Mouse (Mus musculus): ENCODE data around the gene Dcst1.

The Dcst1 gene

GRCm38 (mm10) chr3:89380711-89381110, 15.7 kb upstream of the Dcst1 start:
- TF ChIP-seq CTCF (conservative IDR thresholded peaks at IDR 0.05; ENCODE audit: low read length) (no peak), NANOG (IDR thresholded peaks at IDR 0.05; ENCODE audit: borderline replicate concordance, low read length) (no peak), POU5F1 (IDR thresholded peaks at IDR 0.05; ENCODE audit: borderline replicate concordance, low read length) (no peak)
- Histone ChIP-seq H3K4me1 (replicated peaks; ENCODE audit: low read depth, low read length) (peaks cover 94% of the 10 kb centered on the region), H3K4me3 (replicated peaks; ENCODE audit: low read length) (peak overlapping the region; percentile 78), H3K27me3 (ENCODE audit: insufficient read depth, low read length) (peaks cover 28% of the 10 kb centered on the region), H3K9me3 (ENCODE audit: low read length) (no peaks in the 10 kb centered on the region), H3K36me3 (ENCODE audit: insufficient read depth, low read length) (peaks cover 18% of the 10 kb centered on the region)

- Histone ChIP-seq H3K27me3 (ENCODE audit: insufficient read depth, low read length) (peaks cover 24% of the 10 kb centered on the region), H3K4me1 (replicated peaks; ENCODE audit: low read depth, low read length) (peaks cover 90% of the 10 kb centered on the region), H3K9me3 (ENCODE audit: low read length) (no peaks in the 10 kb centered on the region), H3K36me3 (ENCODE audit: insufficient read depth, low read length) (peaks cover 18% of the 10 kb centered on the region), H3K4me3 (replicated peaks; ENCODE audit: low read length) (peak overlapping the region; percentile 78)
- TF ChIP-seq NANOG (IDR thresholded peaks at IDR 0.05; ENCODE audit: borderline replicate concordance, low read length) (no peak), POU5F1 (IDR thresholded peaks at IDR 0.05; ENCODE audit: borderline replicate concordance, low read length) (no peak), CTCF (conservative IDR thresholded peaks at IDR 0.05; ENCODE audit: low read length) (no peak)
Observed at GRCm38 (mm10) chr3:89380291-89380690, 15.2 kb upstream of the Dcst1 start.

DNA sequence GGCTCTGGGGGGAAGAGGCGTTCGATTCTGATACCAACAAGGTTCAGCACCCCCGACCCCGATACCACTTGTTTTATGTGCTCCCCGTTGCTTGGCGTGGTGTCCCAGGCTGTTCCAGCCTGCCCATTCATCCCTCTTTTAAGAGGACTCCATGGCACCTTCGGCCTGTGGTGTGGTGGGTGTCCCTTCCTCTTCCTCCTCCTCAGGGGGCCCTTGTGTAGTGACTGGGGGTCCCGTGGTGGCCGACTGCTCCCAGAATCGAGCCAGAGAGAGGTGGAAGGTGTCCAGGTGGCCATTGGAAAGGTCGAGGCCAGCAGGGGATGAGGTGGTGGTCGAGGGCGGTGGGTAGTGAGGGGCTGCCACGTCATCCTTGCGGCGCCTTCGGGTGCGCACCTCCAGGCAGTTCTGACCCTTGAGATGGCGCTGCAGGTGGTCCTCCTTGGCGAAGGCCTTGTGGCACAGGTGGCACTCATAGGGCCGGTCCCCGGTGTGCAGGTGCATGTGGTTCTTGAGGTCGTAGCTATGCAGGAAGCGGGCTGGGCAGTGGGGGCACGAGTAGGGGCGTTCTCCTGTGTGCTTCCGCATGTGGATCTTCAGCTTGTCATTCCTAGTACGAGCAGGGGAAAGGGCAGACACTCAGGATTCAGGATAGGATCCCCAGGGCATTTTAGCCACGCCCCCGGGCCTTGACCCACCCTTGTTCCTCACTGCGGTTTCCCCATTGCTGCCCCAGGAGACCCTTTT, 14.5 kb upstream of the Dcst1 start:
- peaks cover 18% of the 10 kb centered on the region for H3K36me3 ChIP-seq (ENCODE audit: insufficient read depth, low read length)
- no peak for TF ChIP-seq POU5F1 (IDR thresholded peaks at IDR 0.05; ENCODE audit: borderline replicate concordance, low read length)
- TF ChIP-seq NANOG (IDR thresholded peaks at IDR 0.05; ENCODE audit: borderline replicate concordance, low read length): no peak
- no peak for TF ChIP-seq CTCF (conservative IDR thresholded peaks at IDR 0.05; ENCODE audit: low read length)

GRCm38 (mm10) chr3:89378394-89379067, 13.5 kb upstream of the Dcst1 start:
- Histone ChIP-seq H3K4me1 (replicated peaks; ENCODE audit: low read depth, low read length) (peaks cover 90% of the 10 kb centered on the region), H3K9me3 (ENCODE audit: low read length) (no peaks in the 10 kb centered on the region), H3K27me3 (ENCODE audit: insufficient read depth, low read length) (peaks cover 22% of the 10 kb centered on the region), H3K36me3 (ENCODE audit: insufficient read depth, low read length) (peaks cover 18% of the 10 kb centered on the region), H3K4me3 (replicated peaks; ENCODE audit: low read length) (peak overlapping the region; percentile 78)
- TF ChIP-seq CTCF (conservative IDR thresholded peaks at IDR 0.05; ENCODE audit: low read length) (peak; percentile 87), POU5F1 (IDR thresholded peaks at IDR 0.05; ENCODE audit: borderline replicate concordance, low read length) (no peak), NANOG (IDR thresholded peaks at IDR 0.05; ENCODE audit: borderline replicate concordance, low read length) (no peak)

More for the DNA sequence above, 14.5 kb upstream of the Dcst1 start:
- peak overlapping the region; percentile 78 for H3K4me3 ChIP-seq (replicated peaks; ENCODE audit: low read length)
- H3K27me3 ChIP-seq (ENCODE audit: insufficient read depth, low read length): peaks cover 22% of the 10 kb centered on the region
- H3K9me3 ChIP-seq (ENCODE audit: low read length): no peaks in the 10 kb centered on the region
- H3K4me1 ChIP-seq (replicated peaks; ENCODE audit: low read depth, low read length): peaks cover 90% of the 10 kb centered on the region

DNA sequence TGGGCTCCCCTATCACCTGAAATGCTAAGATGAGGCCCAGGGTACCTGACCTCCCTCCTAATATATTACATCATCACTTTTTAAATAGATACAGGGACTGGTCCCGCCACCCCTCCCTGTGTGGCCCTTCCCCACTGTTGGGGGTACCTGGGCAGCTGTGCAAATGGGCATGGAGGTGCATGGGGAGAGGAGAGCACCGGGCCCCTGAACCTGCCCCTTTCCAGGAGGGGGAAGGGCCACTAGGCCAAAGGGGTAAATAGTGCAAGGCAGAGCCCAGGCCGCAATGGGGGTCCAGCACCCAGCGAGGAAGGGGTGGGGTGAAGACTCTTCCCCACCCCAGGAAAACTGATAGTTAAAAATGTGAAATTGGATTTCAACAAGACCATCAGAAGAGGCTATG, 12.8 kb upstream of the Dcst1 start:
- H3K4me3 ChIP-seq (replicated peaks; ENCODE audit: low read length): peak overlapping the region; percentile 78
- H3K4me1 ChIP-seq (replicated peaks; ENCODE audit: low read depth, low read length): peaks cover 90% of the 10 kb centered on the region
- no peak for TF ChIP-seq CTCF (conservative IDR thresholded peaks at IDR 0.05; ENCODE audit: low read length)

GRCm38 (mm10) chr3:89373581-89374231, 8.7 kb upstream of the Dcst1 start:
- no peaks in the 10 kb centered on the region for H3K9me3 ChIP-seq (ENCODE audit: low read length)
- no peak overlapping the region for H3K4me3 ChIP-seq (replicated peaks; ENCODE audit: low read length)
- H3K4me1 ChIP-seq (replicated peaks; ENCODE audit: low read depth, low read length): peaks cover 56% of the 10 kb centered on the region
- no peak for TF ChIP-seq CTCF (conservative IDR thresholded peaks at IDR 0.05; ENCODE audit: low read length)
- no peak for TF ChIP-seq POU5F1 (IDR thresholded peaks at IDR 0.05; ENCODE audit: borderline replicate concordance, low read length)
- no peak for TF ChIP-seq NANOG (IDR thresholded peaks at IDR 0.05; ENCODE audit: borderline replicate concordance, low read length)
- H3K27me3 ChIP-seq (ENCODE audit: insufficient read depth, low read length): peaks cover 6% of the 10 kb centered on the region
- peaks cover 5% of the 10 kb centered on the region; the same call in 1 of the 2 replicates for H3K36me3 ChIP-seq (ENCODE audit: insufficient read depth, low read length)

More for the DNA sequence above, 12.8 kb upstream of the Dcst1 start:
- Histone ChIP-seq H3K9me3 (ENCODE audit: low read length) (no peaks in the 10 kb centered on the region), H3K36me3 (ENCODE audit: insufficient read depth, low read length) (peaks cover 18% of the 10 kb centered on the region), H3K27me3 (ENCODE audit: insufficient read depth, low read length) (peaks cover 22% of the 10 kb centered on the region)

- peaks cover 34% of the 10 kb centered on the region for H3K4me1 ChIP-seq (replicated peaks; ENCODE audit: low read depth, low read length)
- TF ChIP-seq NANOG (IDR thresholded peaks at IDR 0.05; ENCODE audit: borderline replicate concordance, low read length) (no peak), CTCF (conservative IDR thresholded peaks at IDR 0.05; ENCODE audit: low read length) (no peak), POU5F1 (IDR thresholded peaks at IDR 0.05; ENCODE audit: borderline replicate concordance, low read length) (no peak)
- H3K4me3 ChIP-seq (replicated peaks; ENCODE audit: low read length): no peak overlapping the region
- no peaks in the 10 kb centered on the region for H3K36me3 ChIP-seq (ENCODE audit: insufficient read depth, low read length)
- H3K27me3 ChIP-seq (ENCODE audit: insufficient read depth, low read length): peaks cover 59% of the 10 kb centered on the region
- H3K9me3 ChIP-seq (ENCODE audit: low read length): no peaks in the 10 kb centered on the region
Observed at GRCm38 (mm10) chr3:89367338-89367737, 2.3 kb upstream of the Dcst1 start.
